Mouse (Mus musculus): Measurements from ENCODE around the gene 4930556J24Rik. TPM values are rescaled to one million over a fixed set of nuclear protein-coding genes. Genes with fewer than 3 reads are reported as not detected.
"Not testable (repeated sequence)": the region's sequence is repeated elsewhere in the genome, so short reads cannot be mapped to it uniquely, and the experiment has no call there.

Gene 4930556J24Rik
- polyA plus RNA-seq, 1 experiment: not detected

DNA sequence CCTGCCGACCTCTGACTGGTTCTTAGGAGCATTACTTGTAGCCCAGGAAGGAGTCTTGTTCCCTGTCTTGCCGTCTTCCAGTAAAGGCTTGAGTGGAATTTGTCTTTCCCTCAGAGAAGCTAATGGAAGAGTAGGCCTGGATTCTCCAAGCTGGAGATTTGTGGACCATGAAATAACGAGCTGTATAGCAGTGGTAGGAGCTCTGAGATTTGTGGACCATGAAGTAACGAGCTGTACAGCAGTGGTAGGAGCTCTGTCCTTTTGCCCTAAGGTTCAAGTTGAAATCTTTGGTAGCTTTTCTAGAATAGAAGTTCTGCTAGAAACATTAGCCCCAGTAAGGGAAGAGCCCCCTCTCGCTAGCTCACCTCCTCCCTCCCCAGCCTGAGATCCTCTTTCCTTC, 1.8 kb upstream of the 4930556J24Rik start:
- Histone ChIP-seq H3K27me3 (replicated peaks) (peaks cover 13% of the 10 kb centered on the region), H3K4me1 (peaks cover 16% of the 10 kb centered on the region), H3K9me3 (no peaks in the 10 kb centered on the region), H3K36me3 (replicated peaks; ENCODE audit: low read length) (peaks cover 90% of the 10 kb centered on the region), H3K4me3 (replicated peaks) (no peak overlapping the region)
- no peak for TF ChIP-seq FLI1 (IDR thresholded peaks at IDR 0.05; ENCODE audit: low read length)
- no peak for TF ChIP-seq GATA1 (IDR thresholded peaks at IDR 0.05; ENCODE audit: borderline replicate concordance, low read length)

DNA sequence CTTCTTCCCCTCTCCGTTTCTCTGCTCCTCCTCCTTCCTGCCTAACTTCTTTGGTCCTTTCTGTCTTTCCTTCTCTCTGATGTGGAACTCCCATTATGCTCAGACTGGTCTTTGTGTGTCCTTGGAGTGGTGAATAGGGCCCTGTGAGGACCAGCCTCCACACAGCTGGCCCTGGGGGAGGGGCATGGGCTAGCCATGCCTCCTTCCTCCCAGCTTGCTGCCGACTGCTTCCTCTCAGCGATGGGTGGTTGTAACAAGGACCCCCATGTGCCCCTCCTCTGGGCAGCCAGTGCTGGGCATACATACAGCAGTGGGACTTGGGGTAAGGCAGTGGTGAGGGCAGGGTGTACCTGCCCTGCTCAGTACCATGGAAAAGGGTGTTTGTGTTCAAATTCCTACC, 2.3 kb downstream of the 4930556J24Rik start:
- no peak overlapping the region for H3K4me3 ChIP-seq (replicated peaks)
- H3K27me3 ChIP-seq (replicated peaks): no peaks in the 10 kb centered on the region
- TF ChIP-seq FLI1 (IDR thresholded peaks at IDR 0.05; ENCODE audit: low read length) (no peak), GATA1 (IDR thresholded peaks at IDR 0.05; ENCODE audit: borderline replicate concordance, low read length) (no peak)
- no peaks in the 10 kb centered on the region for H3K9me3 ChIP-seq
- peaks cover 57% of the 10 kb centered on the region for H3K4me1 ChIP-seq
- peaks cover 100% of the 10 kb centered on the region for H3K36me3 ChIP-seq (replicated peaks; ENCODE audit: low read length)

DNA sequence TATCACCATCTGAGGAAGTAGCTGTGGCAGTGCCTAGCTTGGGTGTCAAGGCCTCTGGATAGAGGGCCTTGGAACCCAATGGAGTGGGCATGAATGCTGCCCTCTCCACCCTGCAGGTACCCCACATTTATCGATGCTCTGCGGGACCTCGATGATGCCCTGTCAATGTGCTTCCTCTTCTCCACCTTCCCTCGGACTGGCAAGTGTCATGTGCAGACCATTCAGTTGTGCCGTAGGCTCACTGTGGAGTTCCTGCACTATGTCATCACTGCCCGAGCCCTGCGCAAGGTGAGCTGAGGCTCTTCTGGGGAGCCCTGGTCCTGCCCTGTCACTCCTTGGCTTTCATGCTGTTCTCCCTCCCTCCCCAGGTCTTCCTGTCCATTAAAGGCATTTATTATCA, 3.5 kb downstream of the 4930556J24Rik start:
- no peaks in the 10 kb centered on the region for H3K27me3 ChIP-seq (replicated peaks)
- peaks cover 98% of the 10 kb centered on the region for H3K36me3 ChIP-seq (replicated peaks; ENCODE audit: low read length)
- H3K9me3 ChIP-seq: no peaks in the 10 kb centered on the region
- H3K4me3 ChIP-seq (replicated peaks): no peak overlapping the region
- no peak for TF ChIP-seq GATA1 (IDR thresholded peaks at IDR 0.05; ENCODE audit: borderline replicate concordance, low read length)
- no peak for TF ChIP-seq FLI1 (IDR thresholded peaks at IDR 0.05; ENCODE audit: low read length)
- peaks cover 67% of the 10 kb centered on the region for H3K4me1 ChIP-seq

DNA sequence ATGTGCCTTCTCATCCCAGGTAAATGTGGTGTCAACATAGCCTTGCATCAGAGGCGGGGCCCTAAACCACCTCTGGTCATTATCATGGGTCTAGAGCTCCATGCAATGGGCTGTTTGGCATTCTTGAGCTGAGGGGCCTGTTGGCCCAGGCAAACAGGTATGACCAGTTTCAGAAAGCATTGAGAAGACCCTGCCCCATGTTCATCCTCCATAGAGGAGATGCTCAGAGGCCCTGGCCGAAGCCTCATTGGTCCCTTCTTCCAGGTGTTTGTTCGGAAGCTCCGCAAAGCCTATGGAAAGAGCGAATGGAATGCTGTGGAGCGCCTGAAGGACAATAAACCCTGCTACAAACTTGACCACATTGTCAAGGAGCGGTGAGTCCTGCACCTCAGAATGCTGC, 6.2 kb downstream of the 4930556J24Rik start:
- Histone ChIP-seq H3K36me3 (replicated peaks; ENCODE audit: low read length) (peaks cover 90% of the 10 kb centered on the region), H3K27me3 (replicated peaks) (no peaks in the 10 kb centered on the region), H3K9me3 (no peaks in the 10 kb centered on the region), H3K4me1 (peaks cover 89% of the 10 kb centered on the region), H3K4me3 (replicated peaks) (peak overlapping the region; percentile 12)
- TF ChIP-seq GATA1 (IDR thresholded peaks at IDR 0.05; ENCODE audit: borderline replicate concordance, low read length) (no peak), FLI1 (IDR thresholded peaks at IDR 0.05; ENCODE audit: low read length) (no peak)

DNA sequence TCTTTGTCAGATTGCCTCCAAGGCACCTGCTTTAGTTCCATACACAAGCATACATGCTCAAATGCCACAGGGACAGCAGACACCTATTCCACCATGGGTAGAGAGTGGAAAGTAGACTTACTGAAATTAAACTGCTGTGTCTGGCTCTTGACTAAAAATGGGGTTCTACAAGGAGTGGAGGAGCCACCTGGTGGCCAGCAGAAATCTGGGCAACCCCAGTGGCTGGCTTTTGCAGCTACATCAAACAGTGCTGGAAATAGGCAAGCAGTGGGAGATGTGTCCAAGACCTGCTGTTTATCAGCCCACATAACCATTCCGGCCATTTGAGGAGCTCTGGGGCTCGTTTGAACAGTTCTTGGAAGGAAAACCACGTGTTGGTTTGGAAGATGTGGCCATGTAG, 6.7 kb downstream of the 4930556J24Rik start:
- Histone ChIP-seq H3K27me3 (replicated peaks) (no peaks in the 10 kb centered on the region), H3K4me3 (replicated peaks) (no peak overlapping the region), H3K4me1 (peaks cover 89% of the 10 kb centered on the region), H3K9me3 (no peaks in the 10 kb centered on the region), H3K36me3 (replicated peaks; ENCODE audit: low read length) (peaks cover 85% of the 10 kb centered on the region)
- no peak for TF ChIP-seq GATA1 (IDR thresholded peaks at IDR 0.05; ENCODE audit: borderline replicate concordance, low read length)
- TF ChIP-seq FLI1 (IDR thresholded peaks at IDR 0.05; ENCODE audit: low read length): no peak

DNA sequence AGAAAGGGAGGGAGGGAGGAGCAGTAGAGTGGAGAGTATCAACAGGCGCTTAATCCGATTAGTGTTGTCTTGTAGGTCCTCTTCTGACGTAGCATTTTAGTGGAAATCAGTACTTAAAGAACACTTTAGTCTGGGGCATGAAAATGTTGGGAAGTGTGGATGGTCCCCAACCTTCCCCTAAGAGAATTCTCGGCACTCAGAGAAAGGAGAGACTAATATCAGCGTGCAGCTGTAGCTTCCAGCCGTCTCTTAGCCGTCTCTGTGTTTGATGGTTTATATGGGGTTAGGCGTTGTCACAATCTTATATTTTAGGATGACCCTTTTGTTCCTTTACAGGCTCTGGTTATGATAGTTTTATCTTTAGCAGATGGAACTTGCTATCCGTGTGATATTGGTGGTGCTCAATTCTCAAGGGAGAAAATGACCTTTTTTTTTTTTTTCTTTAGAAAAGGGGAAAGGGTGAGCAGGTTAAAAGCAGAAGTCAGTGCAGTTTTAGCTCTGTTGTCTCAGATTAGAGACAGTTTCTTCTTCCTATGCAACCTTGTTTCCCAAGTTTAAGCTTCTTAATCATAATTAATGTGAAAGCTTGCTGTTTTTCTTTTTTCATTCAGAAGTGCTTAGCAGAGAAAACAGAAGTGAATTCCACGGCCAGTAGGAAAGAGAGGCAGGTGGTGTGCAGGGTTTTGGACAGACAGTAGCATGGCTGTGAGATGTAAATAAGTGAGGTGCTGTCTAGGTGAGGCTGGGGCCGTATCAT, 12.0 kb downstream of the 4930556J24Rik start:
- Histone ChIP-seq H3K9me3 (no peaks in the 10 kb centered on the region), H3K4me1 (peaks cover 71% of the 10 kb centered on the region)
- no peak for TF ChIP-seq GATA1 (IDR thresholded peaks at IDR 0.05; ENCODE audit: borderline replicate concordance, low read length)
- TF ChIP-seq FLI1 (IDR thresholded peaks at IDR 0.05; ENCODE audit: low read length): no peak

DNA sequence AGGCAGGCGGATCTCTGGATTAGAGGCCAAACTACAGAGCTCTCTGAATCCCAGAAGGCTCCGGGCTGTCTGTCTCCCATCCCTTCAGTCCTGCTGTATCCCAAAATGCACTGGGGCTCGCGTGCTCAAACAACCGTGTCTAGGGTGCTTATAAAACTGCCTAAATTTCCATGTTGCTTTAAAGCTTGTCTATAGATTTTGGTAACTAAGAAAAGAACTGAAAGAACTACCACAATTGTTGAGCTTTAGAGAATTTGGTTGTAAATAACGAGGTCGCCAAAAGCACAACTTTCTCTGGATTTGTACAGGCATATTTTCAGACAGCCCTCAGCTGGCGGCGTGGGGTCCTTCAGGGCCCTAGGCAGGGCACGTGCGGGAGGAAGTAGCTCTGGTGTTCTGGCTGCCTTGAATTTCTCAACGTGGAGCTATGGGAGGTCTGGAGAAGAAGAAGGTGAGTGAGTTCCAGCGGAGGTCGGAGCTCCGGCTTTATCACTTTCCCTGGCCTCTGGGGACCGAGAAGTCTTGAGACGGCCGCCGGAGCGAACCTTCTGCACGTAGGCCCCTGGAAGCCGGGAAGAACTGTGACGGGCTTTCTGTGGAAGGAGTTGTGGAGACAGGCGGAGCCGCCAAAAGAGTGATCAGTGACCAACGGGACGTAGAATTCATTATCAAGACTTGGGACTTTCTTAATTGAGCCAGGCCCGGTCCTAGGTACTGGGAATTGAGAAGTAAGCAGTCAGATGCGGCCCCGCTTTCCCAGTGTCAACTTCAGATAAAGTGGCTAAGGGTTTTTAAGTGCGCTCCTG, 12.8 kb downstream of the 4930556J24Rik start, which contains the start of gene Pes1:
Gene Pes1 (plus strand): TSS at position 366 of the 806 bp plus-strand sequence.
- no peaks in the 10 kb centered on the region for H3K9me3 ChIP-seq
- TF ChIP-seq FLI1 (IDR thresholded peaks at IDR 0.05; ENCODE audit: low read length): no peak
- no peak for TF ChIP-seq GATA1 (IDR thresholded peaks at IDR 0.05; ENCODE audit: borderline replicate concordance, low read length)
- H3K36me3 ChIP-seq (replicated peaks; ENCODE audit: low read length): peaks cover 25% of the 10 kb centered on the region
- peaks cover 3% of the 10 kb centered on the region for H3K27me3 ChIP-seq (replicated peaks)
- H3K4me3 ChIP-seq (replicated peaks): peak within 1 kb of the TSS; percentile 93
- H3K4me1 ChIP-seq: peaks cover 64% of the 10 kb centered on the region

More for the DNA sequence above, 12.0 kb downstream of the 4930556J24Rik start:
- peaks cover 32% of the 10 kb centered on the region for H3K36me3 ChIP-seq (replicated peaks; ENCODE audit: low read length)
- peak overlapping the region; percentile 93 for H3K4me3 ChIP-seq (replicated peaks)
- peaks cover 3% of the 10 kb centered on the region for H3K27me3 ChIP-seq (replicated peaks)

DNA sequence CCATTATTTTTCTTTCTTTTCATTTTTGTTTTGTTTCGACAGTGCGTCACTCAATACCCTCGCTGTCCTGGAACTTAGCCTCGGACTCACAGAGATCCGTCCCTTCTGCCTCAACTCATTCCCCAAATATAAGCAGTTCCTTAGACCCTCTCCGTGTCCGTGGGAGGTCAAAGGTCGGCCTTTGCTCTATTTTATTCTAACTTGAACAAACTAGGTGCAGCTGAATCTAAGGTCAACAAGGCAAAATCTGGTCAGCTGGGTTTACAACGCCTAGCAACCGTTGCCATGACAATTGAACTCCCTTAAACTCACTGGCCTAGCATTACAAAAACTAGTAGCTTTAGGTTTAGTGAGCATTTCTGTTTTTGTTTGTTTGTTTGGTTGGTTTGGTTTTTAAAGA, 13.4 kb downstream of the 4930556J24Rik start:
- H3K9me3 ChIP-seq: no peaks in the 10 kb centered on the region
- peaks cover 59% of the 10 kb centered on the region for H3K4me1 ChIP-seq
- H3K4me3 ChIP-seq (replicated peaks): peak overlapping the region; percentile 93

DNA sequence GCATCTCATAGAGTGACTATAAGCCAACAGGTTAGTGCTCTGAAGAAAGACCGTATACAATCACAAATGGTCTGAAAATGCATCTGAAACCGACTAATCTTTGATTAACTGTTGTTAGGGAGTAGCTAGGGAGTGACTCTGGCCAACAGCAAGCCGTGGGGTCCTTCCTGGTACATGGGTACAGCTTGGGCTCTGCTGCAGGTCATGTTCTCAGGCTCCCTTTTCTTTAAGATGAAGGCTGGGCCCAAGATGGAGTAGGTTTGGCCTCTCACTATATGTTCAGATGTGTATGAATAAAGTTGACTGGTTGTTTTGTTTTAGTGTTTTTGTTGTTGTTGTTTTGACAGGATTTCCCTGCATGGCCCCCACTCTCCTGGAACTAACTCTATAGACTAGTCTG, 14.8 kb downstream of the 4930556J24Rik start:
- Histone ChIP-seq H3K27me3 (replicated peaks) (peaks cover 5% of the 10 kb centered on the region), H3K36me3 (replicated peaks; ENCODE audit: low read length) (peaks cover 6% of the 10 kb centered on the region), H3K9me3 (no peaks in the 10 kb centered on the region), H3K4me3 (replicated peaks) (no peak overlapping the region), H3K4me1 (peaks cover 50% of the 10 kb centered on the region)
- TF ChIP-seq FLI1 (IDR thresholded peaks at IDR 0.05; ENCODE audit: low read length): no peak
- no peak for TF ChIP-seq GATA1 (IDR thresholded peaks at IDR 0.05; ENCODE audit: borderline replicate concordance, low read length)

More for the DNA sequence above, 13.4 kb downstream of the 4930556J24Rik start:
- no peak for TF ChIP-seq FLI1 (IDR thresholded peaks at IDR 0.05; ENCODE audit: low read length)
- no peak for TF ChIP-seq GATA1 (IDR thresholded peaks at IDR 0.05; ENCODE audit: borderline replicate concordance, low read length)
- H3K27me3 ChIP-seq (replicated peaks): peaks cover 5% of the 10 kb centered on the region
- H3K36me3 ChIP-seq (replicated peaks; ENCODE audit: low read length): peaks cover 20% of the 10 kb centered on the region

DNA sequence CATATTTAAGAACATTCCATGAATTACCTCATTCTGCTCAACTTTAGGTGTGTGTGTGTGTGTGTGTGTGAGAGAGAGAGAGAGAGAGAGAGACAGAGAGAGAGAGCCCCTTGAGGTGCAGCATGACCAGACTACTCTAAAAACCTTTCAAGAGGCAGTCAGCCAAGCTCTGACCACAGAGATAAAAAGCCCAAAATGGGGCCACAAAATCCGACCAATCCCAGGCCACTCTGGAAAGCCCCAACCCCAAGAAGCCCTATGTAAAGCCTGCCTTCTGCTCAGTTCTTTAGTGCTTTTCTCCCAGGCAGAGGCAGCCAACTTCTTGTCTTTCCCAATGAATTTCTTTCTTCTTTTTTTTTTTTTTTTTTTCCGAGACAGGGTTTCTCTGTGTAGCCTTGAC, 15.7 kb downstream of the 4930556J24Rik start:
- Histone ChIP-seq H3K27me3 (replicated peaks) (peaks cover 8% of the 10 kb centered on the region), H3K4me1 (peaks cover 41% of the 10 kb centered on the region), H3K9me3 (no peaks in the 10 kb centered on the region; the same call in 1 of the 2 replicates), H3K36me3 (replicated peaks; ENCODE audit: low read length) (no peaks in the 10 kb centered on the region), H3K4me3 (replicated peaks) (no peak overlapping the region)
- TF ChIP-seq GATA1 (IDR thresholded peaks at IDR 0.05; ENCODE audit: borderline replicate concordance, low read length): no peak
- no peak for TF ChIP-seq FLI1 (IDR thresholded peaks at IDR 0.05; ENCODE audit: low read length)

DNA sequence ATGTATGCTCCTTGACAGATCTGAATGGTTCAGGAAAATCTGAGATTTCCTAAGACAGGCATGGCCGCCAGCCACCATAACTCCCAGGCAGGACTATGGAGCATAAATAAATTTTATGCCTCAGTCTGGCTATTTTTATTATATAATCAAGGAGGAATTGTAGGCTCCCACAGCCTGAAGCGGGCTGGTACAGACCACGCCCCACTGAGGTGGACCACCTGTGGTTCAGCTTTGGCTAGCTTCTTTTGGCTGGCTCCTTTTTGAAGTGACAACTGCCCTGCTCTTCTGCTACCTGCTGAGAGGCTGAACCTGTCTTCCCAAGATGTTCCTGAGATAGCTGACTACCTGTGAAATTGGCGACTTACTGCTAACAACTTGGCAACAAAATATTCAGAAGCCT, 21.2 kb downstream of the 4930556J24Rik start:
- not testable (repeated sequence) for H3K27me3 ChIP-seq (replicated peaks); H3K4me1 ChIP-seq; H3K4me3 ChIP-seq (replicated peaks); H3K36me3 ChIP-seq (replicated peaks; ENCODE audit: low read length); H3K9me3 ChIP-seq

DNA sequence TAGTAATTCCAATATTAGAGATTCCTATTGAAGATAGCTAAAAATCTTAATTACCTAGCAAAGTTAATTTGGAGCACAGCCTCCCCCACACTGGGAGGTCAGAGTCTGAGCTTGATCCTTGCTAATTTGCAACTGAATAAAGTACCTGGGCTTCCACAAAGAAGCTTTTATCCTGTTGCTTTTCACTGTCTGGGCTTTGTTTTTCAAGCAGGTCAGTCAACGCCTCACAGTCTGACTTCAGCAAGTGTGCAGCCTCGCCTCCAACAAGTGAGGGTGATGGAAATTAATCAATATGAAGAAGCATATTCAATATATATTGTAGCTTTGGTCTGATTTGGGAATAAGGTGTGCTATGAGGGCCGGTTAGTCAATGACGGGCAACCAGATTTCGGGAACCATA, 21.7 kb downstream of the 4930556J24Rik start:
- not testable (repeated sequence) for H3K9me3 ChIP-seq; H3K4me3 ChIP-seq (replicated peaks); H3K4me1 ChIP-seq; H3K27me3 ChIP-seq (replicated peaks); H3K36me3 ChIP-seq (replicated peaks; ENCODE audit: low read length)
